Mouse (Mus musculus): ENCODE results near the gene Creb3l1. TPM values are rescaled to one million over a fixed set of nuclear protein-coding genes. Genes with fewer than 3 reads are reported as not detected.

Gene Creb3l1
- total RNA-seq, 2 experiments from 2014 or later: 3.2 to 3.6 TPM

DNA sequence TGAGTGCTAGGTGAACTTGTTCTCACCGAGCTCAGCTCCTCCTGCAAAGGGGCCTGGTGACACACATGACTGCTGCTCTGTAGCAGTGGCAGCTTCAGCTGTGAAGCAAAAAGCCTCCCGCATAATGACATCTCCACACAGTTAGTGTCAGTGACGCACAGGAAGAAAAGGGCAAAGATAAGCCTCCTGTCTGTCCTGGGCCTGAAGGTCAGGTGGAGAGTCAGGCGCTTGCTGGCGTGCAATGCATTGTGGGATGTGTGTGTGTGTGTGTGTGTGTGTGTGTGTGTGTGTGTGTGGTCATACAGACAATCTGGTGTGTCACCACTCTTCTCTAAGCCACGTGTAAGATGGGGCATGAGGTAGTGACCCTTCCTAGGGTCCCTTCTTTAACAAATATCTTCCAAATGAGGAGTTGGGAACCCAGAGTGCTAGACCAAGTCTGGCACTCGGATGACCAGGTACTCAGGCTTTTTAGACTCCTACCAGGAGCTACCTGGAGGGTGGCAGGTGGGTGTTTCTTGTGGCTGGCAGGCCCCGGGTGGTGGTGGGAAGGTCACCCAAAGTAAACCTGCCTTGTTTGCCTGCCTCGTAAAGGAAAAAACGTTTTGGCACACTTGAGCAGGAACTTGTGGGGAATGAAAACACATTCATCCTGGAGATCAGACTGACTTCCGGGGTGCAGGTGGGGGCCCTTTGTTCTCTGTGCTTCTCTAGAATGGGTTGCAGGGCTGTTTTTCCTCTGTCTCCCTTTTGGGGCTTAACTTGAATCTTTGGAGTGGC, 3.7 kb upstream of the Creb3l1 start:
- TF ChIP-seq CTCF (conservative IDR thresholded peaks at IDR 0.05): no peak
- Histone ChIP-seq H3K4me3 (no peak overlapping the region), H3K27ac (no peak overlapping the region)
- DNase-seq (ENCODE audit: low spot score in 2 of 2): no peak

GRCm38 (mm10) chr2:92025966-92026365, 1.7 kb upstream of the Creb3l1 start:
- Histone ChIP-seq H3K4me3 (no peak overlapping the region), H3K27ac (no peak overlapping the region)
- DNase-seq (ENCODE audit: low spot score in 2 of 2): no peak
- TF ChIP-seq CTCF (conservative IDR thresholded peaks at IDR 0.05): no peak

DNA sequence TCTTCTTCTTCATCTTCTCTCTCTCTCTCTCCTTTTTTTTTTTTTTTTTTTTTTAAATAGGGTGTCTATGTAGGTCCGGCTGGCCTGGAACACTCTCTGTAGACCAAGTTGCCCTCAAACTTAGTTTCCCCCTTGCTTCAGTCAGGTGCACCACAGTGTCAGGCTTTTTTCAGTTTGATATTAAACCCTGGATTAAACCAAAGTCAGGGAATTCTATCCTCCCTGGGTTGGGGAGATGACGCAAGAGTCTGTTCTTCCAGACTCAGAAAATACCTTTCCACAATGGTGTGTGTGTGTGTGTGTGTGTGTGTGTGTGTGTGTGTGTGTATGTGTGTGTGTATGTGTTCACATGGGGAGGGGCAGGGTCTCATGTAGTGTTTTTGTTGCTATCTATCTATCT, 900 bp upstream of the Creb3l1 start:
- Histone ChIP-seq H3K27ac (no peak overlapping the region), H3K4me3 (no peak overlapping the region)
- no peak for DNase-seq (ENCODE audit: low spot score in 2 of 2)
- TF ChIP-seq CTCF (conservative IDR thresholded peaks at IDR 0.05): no peak

DNA sequence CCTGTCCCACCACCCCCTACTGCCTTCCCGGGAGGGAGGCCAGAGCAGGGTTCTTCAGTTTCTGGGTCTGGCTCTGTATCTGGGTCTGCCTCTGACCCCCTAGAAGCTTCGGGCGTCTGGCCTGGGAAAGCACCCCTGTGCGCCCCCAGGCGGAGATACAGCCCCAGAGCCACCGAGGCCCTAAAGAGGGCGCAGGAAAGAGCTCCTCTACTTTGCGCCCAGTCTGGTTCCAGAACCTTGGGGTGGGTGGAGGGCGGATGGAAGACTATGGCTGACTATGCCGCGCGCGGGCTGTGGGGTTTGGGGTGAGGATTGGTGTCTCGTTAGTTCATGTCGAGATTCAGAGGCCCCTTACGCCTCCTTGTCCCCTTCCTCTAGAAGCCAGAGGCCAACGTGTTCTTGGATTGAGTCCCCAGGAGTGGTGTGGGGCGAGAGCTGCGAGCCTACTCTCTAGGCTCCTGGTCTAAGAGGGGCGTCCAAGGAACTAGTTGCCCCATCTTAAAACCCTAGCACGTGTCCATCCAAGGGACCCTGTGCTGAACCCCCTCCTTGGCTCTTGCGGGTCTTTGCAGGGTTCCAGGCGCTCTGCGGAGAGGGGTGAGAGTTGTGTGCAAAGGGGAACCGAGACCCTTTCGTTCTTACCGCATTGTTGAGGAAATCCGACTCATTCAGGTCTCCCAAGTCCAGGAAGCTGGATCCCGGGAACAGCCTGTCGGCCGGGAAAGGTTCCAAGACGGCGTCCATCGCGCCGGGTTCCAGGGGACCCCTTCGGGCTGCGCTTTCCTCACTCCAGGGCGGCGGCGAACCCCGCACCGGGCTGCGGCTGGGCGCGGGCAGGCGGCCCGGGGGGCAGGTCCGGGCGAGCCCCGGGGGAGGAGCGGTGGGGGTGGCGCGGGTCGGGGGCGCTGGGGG, 684 bp downstream of the Creb3l1 start:
- DNase-seq (ENCODE audit: low spot score in 2 of 2): no peak
- peak; percentile 72 for TF ChIP-seq CTCF (conservative IDR thresholded peaks at IDR 0.05)
- 0 out of 2 replicates have a peak overlapping the region, but pooled peaks have one; percentile 14 for H3K27ac ChIP-seq
- peak overlapping the region; percentile 67 for H3K4me3 ChIP-seq

GRCm38 (mm10) chr2:92020676-92021265, 3.5 kb downstream of the Creb3l1 start:
- no peak overlapping the region for H3K27ac ChIP-seq
- no peak for DNase-seq (ENCODE audit: low spot score in 2 of 2)
- TF ChIP-seq CTCF (conservative IDR thresholded peaks at IDR 0.05): no peak
- no peak overlapping the region for H3K4me3 ChIP-seq

DNA sequence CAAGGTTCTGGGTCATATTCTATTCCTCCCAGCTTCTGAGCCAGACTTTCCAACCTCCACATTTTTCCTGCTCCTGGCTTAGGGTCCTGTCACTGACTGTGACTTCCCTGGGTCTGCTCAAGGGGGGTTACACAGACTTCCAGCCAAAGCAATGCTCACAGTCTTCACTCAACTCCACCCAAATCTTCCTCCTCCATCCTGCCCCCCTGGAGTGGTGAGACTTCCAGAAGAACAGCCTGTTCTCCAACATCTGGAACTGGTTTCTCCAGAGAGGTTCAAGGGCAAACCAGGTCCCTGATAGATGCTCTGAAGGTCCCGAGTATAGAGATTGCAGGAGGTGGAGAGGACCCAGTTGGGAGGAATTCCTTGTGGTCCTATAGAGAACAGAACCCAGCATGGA, 6.9 kb downstream of the Creb3l1 start:
- DNase-seq (ENCODE audit: low spot score in 2 of 2): no peak
- no peak for TF ChIP-seq CTCF (conservative IDR thresholded peaks at IDR 0.05)
- H3K4me3 ChIP-seq: no peak overlapping the region
- no peak overlapping the region for H3K27ac ChIP-seq

- Histone ChIP-seq H3K4me3 (no peak overlapping the region), H3K27ac (no peak overlapping the region)
- no peak for TF ChIP-seq CTCF (conservative IDR thresholded peaks at IDR 0.05)
- no peak for DNase-seq (ENCODE audit: low spot score in 2 of 2)
Measured at GRCm38 (mm10) chr2:92016981-92017380, 7.3 kb downstream of the Creb3l1 start.

- DNase-seq (ENCODE audit: low spot score in 2 of 2): no peak
- no peak; the same call in 1 of the 2 replicates for TF ChIP-seq CTCF (conservative IDR thresholded peaks at IDR 0.05)
- Histone ChIP-seq H3K27ac (no peak overlapping the region), H3K4me3 (no peak overlapping the region)
Measured at GRCm38 (mm10) chr2:92014891-92015290, 9.4 kb downstream of the Creb3l1 start.

DNA sequence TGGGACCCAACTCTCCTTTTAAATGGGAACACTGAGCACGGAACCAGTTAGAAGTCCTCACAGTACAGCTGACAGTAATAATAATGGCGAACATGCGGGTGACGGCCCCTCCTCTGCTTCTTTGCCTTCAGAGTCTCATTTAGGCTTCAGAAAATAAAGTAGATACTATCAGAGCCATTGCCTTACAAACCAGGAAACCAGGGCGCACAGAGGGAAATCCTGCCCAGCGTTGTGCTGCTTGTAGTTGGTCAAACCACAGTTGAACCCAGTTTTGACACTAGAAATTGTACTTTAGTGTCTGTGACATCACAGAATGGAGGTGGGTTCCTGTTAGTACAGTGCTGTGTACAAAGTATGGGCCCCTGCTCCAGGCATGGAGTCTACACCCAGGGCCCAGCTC, 10.1 kb downstream of the Creb3l1 start:
- TF ChIP-seq CTCF (conservative IDR thresholded peaks at IDR 0.05): no peak
- DNase-seq (ENCODE audit: low spot score in 2 of 2): no peak
- no peak overlapping the region for H3K27ac ChIP-seq
- H3K4me3 ChIP-seq: no peak overlapping the region

GRCm38 (mm10) chr2:92012768-92013445, 11.4 kb downstream of the Creb3l1 start:
- no peak for TF ChIP-seq CTCF (conservative IDR thresholded peaks at IDR 0.05)
- no peak for DNase-seq (ENCODE audit: low spot score in 2 of 2)
- no peak overlapping the region for H3K27ac ChIP-seq
- H3K4me3 ChIP-seq: no peak overlapping the region

- no peak for TF ChIP-seq CTCF (conservative IDR thresholded peaks at IDR 0.05)
- Histone ChIP-seq H3K27ac (0 out of 2 replicates have a peak overlapping the region, but pooled peaks have one; percentile 23), H3K4me3 (no peak overlapping the region)
- no peak for DNase-seq (ENCODE audit: low spot score in 2 of 2)
Measured at GRCm38 (mm10) chr2:92011424-92012353, 12.6 kb downstream of the Creb3l1 start.
